Mouse (Mus musculus): Measurements from ENCODE around the gene Zc2hc1c. TPM values are rescaled to one million over a fixed set of nuclear protein-coding genes. Genes with fewer than 3 reads are reported as not detected.

The Zc2hc1c gene
- polyA plus RNA-seq, 1 experiment: 0.84 TPM

DNA sequence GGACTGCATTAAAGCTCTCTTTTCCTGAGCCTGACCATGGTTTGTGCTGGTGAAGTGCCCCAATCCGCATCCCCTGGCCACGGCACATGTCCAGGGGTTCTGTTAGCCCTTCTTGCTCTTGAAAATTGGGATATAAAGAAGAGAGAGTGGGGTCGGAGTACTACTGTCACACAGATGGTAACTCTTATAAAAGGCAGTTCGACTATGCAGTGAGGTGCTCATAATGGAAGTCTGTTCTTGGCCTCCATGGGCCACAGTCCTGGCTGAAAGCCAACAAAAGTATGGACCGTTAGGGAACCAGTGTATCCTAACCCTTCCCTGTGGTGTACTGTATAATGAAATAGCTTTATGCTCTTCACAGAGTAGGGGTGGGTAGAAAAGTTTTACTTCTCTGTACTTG is 8.5 kb downstream of the Zc2hc1c start:
- TF ChIP-seq CTCF (IDR thresholded peaks at IDR 0.05; ENCODE audit: low read depth, low read length): no peak
- TF ChIP-seq POLR2A (IDR thresholded peaks at IDR 0.05; ENCODE audit: insufficient read depth, low read length): no peak
- no peak for TF ChIP-seq EP300 (IDR thresholded peaks at IDR 0.05; ENCODE audit: insufficient read depth, low read depth, low read length)
- Histone ChIP-seq H3K4me1 (ENCODE audit: control insufficient read depth, insufficient read depth, low read length) (no peaks in the 10 kb centered on the region), H3K4me3 (ENCODE audit: low read depth, low read length) (no peak overlapping the region), H3K36me3 (ENCODE audit: control insufficient read depth, insufficient read depth, low read length, poor library complexity, severe bottlenecking) (peaks cover 3% of the 10 kb centered on the region; the same call in 1 of the 2 replicates), H3K27ac (ENCODE audit: insufficient read depth, low read length) (no peak overlapping the region), H3K9me3 (replicated peaks; ENCODE audit: control insufficient read depth, insufficient read depth, low read length, poor library complexity, severe bottlenecking) (peaks cover 4% of the 10 kb centered on the region; the same call in 1 of the 2 replicates), H3K27me3 (ENCODE audit: control insufficient read depth, insufficient read depth, low read length, poor library complexity, severe bottlenecking) (no peaks in the 10 kb centered on the region), H3K9ac (ENCODE audit: low read depth, poor library complexity, severe bottlenecking) (no peak overlapping the region)

DNA sequence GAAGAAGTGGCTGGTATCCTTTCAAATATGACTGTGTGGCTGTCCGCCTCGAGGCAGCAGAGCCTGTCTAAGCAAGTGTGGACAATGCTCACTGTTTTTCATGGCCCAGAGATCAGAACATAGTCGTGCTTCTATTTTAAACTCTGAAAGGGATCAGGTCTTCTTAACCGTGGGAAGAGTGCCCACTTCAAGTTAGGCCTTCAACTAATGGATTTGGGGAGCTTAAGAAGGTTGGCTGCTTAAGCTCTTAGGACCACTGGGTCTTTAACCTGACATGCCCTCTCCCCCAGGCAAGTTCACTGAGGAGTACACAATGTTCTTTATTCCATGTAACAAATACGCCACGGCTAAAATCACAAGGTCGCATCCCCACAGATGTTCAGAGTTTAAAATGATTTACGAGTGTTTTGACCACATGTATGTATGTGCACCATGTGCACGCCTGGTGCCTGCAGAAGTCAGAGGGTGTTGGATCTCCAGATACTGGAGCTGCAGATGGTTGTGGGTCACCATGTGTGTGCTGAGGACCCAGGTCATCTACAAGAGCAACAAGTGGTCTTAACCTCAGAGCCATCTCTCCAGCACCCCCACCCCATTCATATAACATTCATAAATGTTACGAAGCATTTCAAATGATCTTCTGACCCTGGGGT is 9.1 kb downstream of the Zc2hc1c start:
- no peaks in the 10 kb centered on the region for H3K4me1 ChIP-seq (ENCODE audit: control insufficient read depth, insufficient read depth, low read length)
- no peak overlapping the region for H3K9ac ChIP-seq (ENCODE audit: low read depth, poor library complexity, severe bottlenecking)
- TF ChIP-seq CTCF (IDR thresholded peaks at IDR 0.05; ENCODE audit: low read depth, low read length) (no peak), EP300 (IDR thresholded peaks at IDR 0.05; ENCODE audit: insufficient read depth, low read depth, low read length) (no peak), POLR2A (IDR thresholded peaks at IDR 0.05; ENCODE audit: insufficient read depth, low read length) (no peak)
- H3K27ac ChIP-seq (ENCODE audit: insufficient read depth, low read length): no peak overlapping the region
- no peak overlapping the region for H3K4me3 ChIP-seq (ENCODE audit: low read depth, low read length)
- H3K27me3 ChIP-seq (ENCODE audit: control insufficient read depth, insufficient read depth, low read length, poor library complexity, severe bottlenecking): no peaks in the 10 kb centered on the region
- peaks cover 3% of the 10 kb centered on the region; the same call in 1 of the 2 replicates for H3K36me3 ChIP-seq (ENCODE audit: control insufficient read depth, insufficient read depth, low read length, poor library complexity, severe bottlenecking)
- peaks cover 4% of the 10 kb centered on the region; the same call in 1 of the 2 replicates for H3K9me3 ChIP-seq (replicated peaks; ENCODE audit: control insufficient read depth, insufficient read depth, low read length, poor library complexity, severe bottlenecking)

DNA sequence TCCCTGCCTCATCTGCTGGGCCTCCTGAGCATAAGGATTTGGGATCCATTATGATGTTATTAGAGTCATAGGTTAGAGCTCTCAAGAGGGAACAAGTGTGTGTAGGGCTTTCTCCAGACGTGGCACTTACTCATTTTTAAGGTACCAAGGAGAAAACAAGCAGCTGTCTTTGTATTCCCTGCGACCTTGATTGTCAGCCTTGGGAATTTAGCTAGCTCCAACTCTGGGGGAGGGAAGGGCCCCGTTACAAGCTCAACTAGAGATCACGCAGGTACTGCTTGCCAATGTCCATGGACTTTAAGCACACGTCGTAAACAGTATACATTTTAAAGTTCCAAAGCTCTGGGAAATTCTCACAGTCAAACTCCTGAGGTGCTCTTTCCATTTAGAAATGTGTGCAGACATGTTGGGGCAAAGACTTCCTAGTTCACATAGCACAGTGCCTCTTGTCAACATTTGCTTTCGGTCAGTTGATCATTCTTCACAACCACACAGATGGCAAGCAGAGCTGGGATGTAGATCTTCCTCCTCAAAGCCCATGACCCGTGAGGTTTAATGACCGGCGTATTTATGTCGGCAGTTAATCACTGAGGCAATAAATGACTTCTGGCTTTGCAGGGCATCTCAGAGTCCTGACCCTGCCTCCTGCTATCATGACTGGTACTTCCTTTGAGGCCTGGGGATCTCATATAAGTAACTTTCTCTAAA is 9.9 kb downstream of the Zc2hc1c start:
- Histone ChIP-seq H3K4me1 (ENCODE audit: control insufficient read depth, insufficient read depth, low read length) (no peaks in the 10 kb centered on the region), H3K4me3 (ENCODE audit: low read depth, low read length) (no peak overlapping the region), H3K27me3 (ENCODE audit: control insufficient read depth, insufficient read depth, low read length, poor library complexity, severe bottlenecking) (no peaks in the 10 kb centered on the region), H3K9me3 (replicated peaks; ENCODE audit: control insufficient read depth, insufficient read depth, low read length, poor library complexity, severe bottlenecking) (peaks cover 4% of the 10 kb centered on the region; the same call in 1 of the 2 replicates), H3K36me3 (ENCODE audit: control insufficient read depth, insufficient read depth, low read length, poor library complexity, severe bottlenecking) (peaks cover 3% of the 10 kb centered on the region; the same call in 1 of the 2 replicates), H3K9ac (ENCODE audit: low read depth, poor library complexity, severe bottlenecking) (no peak overlapping the region), H3K27ac (ENCODE audit: insufficient read depth, low read length) (no peak overlapping the region)
- no peak for TF ChIP-seq CTCF (IDR thresholded peaks at IDR 0.05; ENCODE audit: low read depth, low read length)
- no peak for TF ChIP-seq POLR2A (IDR thresholded peaks at IDR 0.05; ENCODE audit: insufficient read depth, low read length)
- TF ChIP-seq EP300 (IDR thresholded peaks at IDR 0.05; ENCODE audit: insufficient read depth, low read depth, low read length): no peak

- H3K36me3 ChIP-seq (ENCODE audit: control insufficient read depth, insufficient read depth, low read length, poor library complexity, severe bottlenecking): peaks cover 3% of the 10 kb centered on the region; the same call in 1 of the 2 replicates
- no peak overlapping the region for H3K9ac ChIP-seq (ENCODE audit: low read depth, poor library complexity, severe bottlenecking)
- H3K9me3 ChIP-seq (replicated peaks; ENCODE audit: control insufficient read depth, insufficient read depth, low read length, poor library complexity, severe bottlenecking): peaks cover 4% of the 10 kb centered on the region; the same call in 1 of the 2 replicates
- H3K27me3 ChIP-seq (ENCODE audit: control insufficient read depth, insufficient read depth, low read length, poor library complexity, severe bottlenecking): no peaks in the 10 kb centered on the region
- H3K4me3 ChIP-seq (ENCODE audit: low read depth, low read length): no peak overlapping the region
- no peak for TF ChIP-seq CTCF (IDR thresholded peaks at IDR 0.05; ENCODE audit: low read depth, low read length)
- TF ChIP-seq POLR2A (IDR thresholded peaks at IDR 0.05; ENCODE audit: insufficient read depth, low read length): no peak
- no peak for TF ChIP-seq EP300 (IDR thresholded peaks at IDR 0.05; ENCODE audit: insufficient read depth, low read depth, low read length)
- no peak overlapping the region for H3K27ac ChIP-seq (ENCODE audit: insufficient read depth, low read length)
- no peaks in the 10 kb centered on the region for H3K4me1 ChIP-seq (ENCODE audit: control insufficient read depth, insufficient read depth, low read length)
These were observed 10.4 kb downstream of the Zc2hc1c start for GRCm38 (mm10) chr12:85298835-85299180.

DNA sequence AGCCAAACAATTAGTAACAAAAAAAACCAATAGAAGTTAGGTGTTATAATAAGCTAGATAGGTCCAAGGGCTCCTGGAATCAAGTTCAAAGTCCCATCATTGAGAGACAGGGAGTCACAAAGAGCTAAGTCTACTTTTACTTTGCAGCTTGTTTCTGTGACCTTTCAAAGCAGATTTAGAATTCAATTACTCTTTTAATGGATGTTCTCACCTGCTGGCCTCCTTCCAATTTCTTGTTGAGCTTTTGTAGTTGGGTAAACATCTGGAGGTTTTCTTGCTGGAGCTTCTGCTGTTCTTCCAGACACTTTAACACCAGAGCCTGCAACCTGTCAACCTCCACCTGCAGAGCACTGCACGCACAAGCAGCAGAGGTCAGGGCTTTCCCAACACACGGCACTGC is 14.9 kb downstream of the Zc2hc1c start:
- no peaks in the 10 kb centered on the region for H3K27me3 ChIP-seq (ENCODE audit: control insufficient read depth, insufficient read depth, low read length, poor library complexity, severe bottlenecking)
- TF ChIP-seq POLR2A (IDR thresholded peaks at IDR 0.05; ENCODE audit: insufficient read depth, low read length): no peak
- no peak for TF ChIP-seq EP300 (IDR thresholded peaks at IDR 0.05; ENCODE audit: insufficient read depth, low read depth, low read length)
- no peak for TF ChIP-seq CTCF (IDR thresholded peaks at IDR 0.05; ENCODE audit: low read depth, low read length)
- H3K9me3 ChIP-seq (replicated peaks; ENCODE audit: control insufficient read depth, insufficient read depth, low read length, poor library complexity, severe bottlenecking): no peaks in the 10 kb centered on the region
- no peak overlapping the region for H3K27ac ChIP-seq (ENCODE audit: insufficient read depth, low read length)
- no peak overlapping the region for H3K4me3 ChIP-seq (ENCODE audit: low read depth, low read length)
- H3K9ac ChIP-seq (ENCODE audit: low read depth, poor library complexity, severe bottlenecking): no peak overlapping the region
- no peaks in the 10 kb centered on the region for H3K4me1 ChIP-seq (ENCODE audit: control insufficient read depth, insufficient read depth, low read length)
- peaks cover 6% of the 10 kb centered on the region for H3K36me3 ChIP-seq (ENCODE audit: control insufficient read depth, insufficient read depth, low read length, poor library complexity, severe bottlenecking)

DNA sequence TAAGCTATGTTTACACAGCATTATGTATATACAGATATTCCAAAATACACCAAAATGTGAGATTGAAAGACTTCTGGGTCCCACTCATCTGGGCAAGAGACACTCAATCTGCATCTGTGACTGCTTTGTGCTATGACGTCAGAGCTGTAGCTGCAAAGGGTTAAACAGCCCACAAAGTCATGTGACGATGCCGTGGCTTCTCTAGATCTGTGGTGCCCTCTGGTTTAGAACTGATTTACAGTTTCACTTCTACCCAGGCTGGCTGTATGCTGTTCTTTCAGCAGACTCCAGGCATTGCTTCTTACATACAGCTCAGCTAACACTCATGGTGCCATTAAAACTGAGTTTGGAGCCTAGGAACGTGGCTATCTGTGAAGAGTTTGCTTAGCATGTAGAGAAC is 16.3 kb downstream of the Zc2hc1c start:
- Histone ChIP-seq H3K4me1 (ENCODE audit: control insufficient read depth, insufficient read depth, low read length) (no peaks in the 10 kb centered on the region), H3K4me3 (ENCODE audit: low read depth, low read length) (no peak overlapping the region), H3K27me3 (ENCODE audit: control insufficient read depth, insufficient read depth, low read length, poor library complexity, severe bottlenecking) (no peaks in the 10 kb centered on the region), H3K9ac (ENCODE audit: low read depth, poor library complexity, severe bottlenecking) (no peak overlapping the region), H3K9me3 (replicated peaks; ENCODE audit: control insufficient read depth, insufficient read depth, low read length, poor library complexity, severe bottlenecking) (no peaks in the 10 kb centered on the region), H3K36me3 (ENCODE audit: control insufficient read depth, insufficient read depth, low read length, poor library complexity, severe bottlenecking) (peaks cover 6% of the 10 kb centered on the region), H3K27ac (ENCODE audit: insufficient read depth, low read length) (no peak overlapping the region)
- TF ChIP-seq CTCF (IDR thresholded peaks at IDR 0.05; ENCODE audit: low read depth, low read length): no peak
